Mouse (Mus musculus): ENCODE results near the gene Klhl24. TPM values are rescaled to one million over a fixed set of nuclear protein-coding genes. Genes with fewer than 3 reads are reported as not detected.
A peak's percentile ranks its signal among the peaks of the same experiment; 100 is the strongest.

Klhl24 gene
- 34.9 and 36.4 TPM in 2 replicates for polyA plus RNA-seq (2015; fragmentation: Nextera tagmentation; extraction: Ambion mirVana)

DNA sequence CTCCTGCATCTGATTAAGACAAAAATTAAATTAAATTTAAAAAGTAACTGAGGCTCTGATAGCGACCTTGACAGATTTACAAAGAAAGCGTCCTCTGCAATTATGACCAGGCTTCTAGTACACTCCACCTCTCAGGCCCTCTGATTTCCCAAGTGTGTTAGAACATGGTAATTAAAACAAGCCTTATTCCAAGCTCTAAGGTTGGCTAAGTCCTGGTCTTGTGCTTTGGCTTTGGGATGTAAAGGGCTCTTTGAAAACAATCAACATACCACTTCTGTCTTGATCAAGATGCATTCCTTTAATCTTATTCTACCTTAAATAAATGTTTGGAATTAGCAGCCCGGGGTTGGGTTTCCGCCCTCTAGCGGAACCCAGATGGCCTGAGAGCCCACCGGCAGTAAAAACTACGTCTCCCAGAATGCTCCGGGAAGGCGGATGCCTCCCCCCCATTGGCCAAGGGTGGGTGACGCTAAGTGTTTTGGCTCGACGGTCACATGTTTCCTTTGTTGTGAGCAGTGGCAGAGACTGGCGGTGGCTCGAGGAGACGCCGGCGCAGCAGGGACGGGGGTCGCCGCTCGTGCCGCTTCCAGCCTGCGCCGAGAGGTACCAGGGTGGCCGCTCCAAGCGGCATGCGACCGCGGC is at the start of gene Klhl24:
Gene Klhl24, plus strand, starts transcription at position 474 of the 642 bp plus-strand sequence.
- H3K9ac ChIP-seq (replicated peaks; ENCODE audit: low read length) = peak within 1 kb of the TSS; percentile 93
- peaks cover 5% of the 10 kb centered on the region for H3K4me1 ChIP-seq (ENCODE audit: insufficient read depth, low read length)
- H3K4me2 ChIP-seq (replicated peaks; ENCODE audit: low read depth, low read length) = peak within 1 kb of the TSS; percentile 55
- peak within 1 kb of the TSS; percentile 85 for H3K4me3 ChIP-seq (ENCODE audit: low read length)
- peaks cover 4% of the 10 kb centered on the region; the same call in 1 of the 2 replicates for H3K36me3 ChIP-seq (ENCODE audit: insufficient read depth, low read length)
- peak within 1 kb of the TSS; percentile 98 for H3K27ac ChIP-seq (ENCODE audit: low read length)
- WGBS = 1% methylated on average over 29 of the region's 29 CpGs
- peak; percentile 95 for ATAC-seq (ENCODE audit: low FRiP score, low TSS enrichment)
- no peaks in the 10 kb centered on the region for H3K27me3 ChIP-seq (ENCODE audit: insufficient read depth, low read length)
- no peaks in the 10 kb centered on the region for H3K9me3 ChIP-seq (ENCODE audit: low read length)

DNA sequence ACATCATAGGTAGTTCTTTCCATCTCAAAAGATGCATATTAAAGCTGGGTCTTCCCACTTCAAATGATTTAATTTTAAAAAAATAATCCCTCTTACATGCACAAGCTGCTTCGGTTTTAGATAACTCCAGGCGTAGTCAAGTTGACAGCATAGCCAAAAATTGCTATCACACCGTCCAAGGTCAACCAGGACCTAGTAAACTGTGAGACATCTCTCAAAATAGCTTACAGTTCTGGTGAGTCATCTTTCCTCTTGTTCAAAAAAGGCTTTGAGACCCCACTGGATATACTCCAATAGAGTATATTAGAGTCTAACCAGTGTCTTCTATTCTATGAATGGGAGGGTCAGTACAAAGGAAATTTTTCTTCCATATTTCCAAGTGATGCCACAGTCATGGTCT is 44.7 kb upstream of the Klhl24 start:
- Histone ChIP-seq H3K4me1 (ENCODE audit: insufficient read depth, low read length) (no peaks in the 10 kb centered on the region), H3K9me3 (ENCODE audit: low read length) (no peaks in the 10 kb centered on the region), H3K27me3 (ENCODE audit: insufficient read depth, low read length) (no peaks in the 10 kb centered on the region), H3K27ac (ENCODE audit: low read length) (no peak overlapping the region), H3K4me3 (ENCODE audit: low read length) (no peak overlapping the region), H3K9ac (replicated peaks; ENCODE audit: low read length) (no peak overlapping the region), H3K36me3 (ENCODE audit: insufficient read depth, low read length) (no peaks in the 10 kb centered on the region), H3K4me2 (replicated peaks; ENCODE audit: low read depth, low read length) (no peak overlapping the region)
- WGBS = 83% methylated on average over 3 of the region's 3 CpGs
- ATAC-seq (ENCODE audit: low FRiP score, low TSS enrichment) = no peak

DNA sequence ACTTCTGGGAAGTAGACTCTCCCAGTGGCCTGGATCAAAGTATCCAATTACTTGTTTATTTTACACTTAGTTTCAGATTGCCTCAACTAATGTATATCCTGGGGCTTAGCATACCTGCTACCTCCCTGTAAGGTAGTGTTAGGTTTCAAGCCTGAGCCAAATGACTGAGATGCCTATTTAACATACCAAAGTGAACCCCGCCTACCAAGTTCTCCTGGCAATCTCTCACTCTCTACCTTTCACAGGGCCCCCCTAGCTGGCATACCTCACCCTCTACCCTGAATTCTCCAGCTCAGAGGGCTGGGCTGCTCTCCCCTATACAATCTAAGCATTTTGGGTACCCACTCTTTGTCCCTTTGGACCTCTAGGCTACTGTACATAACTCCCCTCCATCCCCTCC is 24.6 kb upstream of the Klhl24 start:
- 36% methylated on average over 1 of the region's 1 CpGs for WGBS
- no peaks in the 10 kb centered on the region for H3K36me3 ChIP-seq (ENCODE audit: insufficient read depth, low read length)
- H3K9ac ChIP-seq (replicated peaks; ENCODE audit: low read length) = no peak overlapping the region
- H3K27ac ChIP-seq (ENCODE audit: low read length) = no peak overlapping the region
- no peak overlapping the region for H3K4me2 ChIP-seq (replicated peaks; ENCODE audit: low read depth, low read length)
- H3K9me3 ChIP-seq (ENCODE audit: low read length) = no peaks in the 10 kb centered on the region
- H3K27me3 ChIP-seq (ENCODE audit: insufficient read depth, low read length) = no peaks in the 10 kb centered on the region
- H3K4me3 ChIP-seq (ENCODE audit: low read length) = no peak overlapping the region
- peak; percentile 51 for ATAC-seq (ENCODE audit: low FRiP score, low TSS enrichment)
- no peaks in the 10 kb centered on the region for H3K4me1 ChIP-seq (ENCODE audit: insufficient read depth, low read length)

DNA sequence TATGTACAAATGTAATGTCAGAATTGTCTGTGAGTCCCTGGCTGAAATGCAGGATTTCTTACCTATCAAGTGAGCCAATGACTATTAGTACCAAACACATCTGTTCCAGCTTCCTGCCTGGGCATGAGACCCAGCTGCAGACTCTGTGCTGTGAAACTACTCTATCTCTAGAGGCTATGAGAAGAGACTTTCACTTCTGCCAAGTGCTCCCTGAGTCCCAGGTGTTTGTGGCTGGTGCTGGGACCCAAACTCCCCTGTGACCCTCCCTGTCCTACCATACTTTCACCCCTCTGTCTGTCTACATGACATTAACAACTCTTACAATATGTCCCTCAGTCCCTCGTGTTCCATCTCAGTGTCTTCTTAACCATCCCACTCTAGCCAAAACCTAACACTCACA is 20.7 kb upstream of the Klhl24 start:
- Histone ChIP-seq H3K4me1 (ENCODE audit: insufficient read depth, low read length) (no peaks in the 10 kb centered on the region), H3K27me3 (ENCODE audit: insufficient read depth, low read length) (no peaks in the 10 kb centered on the region), H3K27ac (ENCODE audit: low read length) (no peak overlapping the region), H3K36me3 (ENCODE audit: insufficient read depth, low read length) (no peaks in the 10 kb centered on the region), H3K9ac (replicated peaks; ENCODE audit: low read length) (no peak overlapping the region), H3K4me3 (ENCODE audit: low read length) (no peak overlapping the region), H3K4me2 (replicated peaks; ENCODE audit: low read depth, low read length) (no peak overlapping the region), H3K9me3 (ENCODE audit: low read length) (no peaks in the 10 kb centered on the region)
- WGBS = 69% methylated on average over 1 of the region's 1 CpGs
- ATAC-seq (ENCODE audit: low FRiP score, low TSS enrichment) = no peak

DNA sequence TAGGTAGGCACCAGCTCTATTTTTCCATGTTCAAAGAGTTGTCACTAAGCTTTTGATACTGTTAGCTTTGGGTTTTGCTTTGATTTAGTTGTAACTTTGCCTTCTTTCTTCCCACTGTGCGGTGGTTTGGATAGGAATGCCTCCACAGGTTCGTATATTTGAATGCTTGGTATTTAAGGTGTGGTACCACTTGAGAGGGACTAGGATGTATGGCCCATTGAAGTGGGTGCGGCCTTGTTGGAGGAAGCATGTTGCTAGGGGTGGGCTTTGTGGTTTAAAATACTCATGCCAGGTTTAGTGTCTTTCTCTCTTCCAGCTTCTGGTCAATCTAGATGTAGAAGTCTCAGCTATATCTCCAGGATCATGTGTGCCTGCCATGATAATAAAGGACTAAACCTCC is 17.1 kb upstream of the Klhl24 start:
- Histone ChIP-seq H3K9ac (replicated peaks; ENCODE audit: low read length) (no peak overlapping the region), H3K27ac (ENCODE audit: low read length) (no peak overlapping the region), H3K4me3 (ENCODE audit: low read length) (no peak overlapping the region), H3K4me2 (replicated peaks; ENCODE audit: low read depth, low read length) (no peak overlapping the region), H3K4me1 (ENCODE audit: insufficient read depth, low read length) (no peaks in the 10 kb centered on the region), H3K9me3 (ENCODE audit: low read length) (no peaks in the 10 kb centered on the region), H3K36me3 (ENCODE audit: insufficient read depth, low read length) (no peaks in the 10 kb centered on the region), H3K27me3 (ENCODE audit: insufficient read depth, low read length) (no peaks in the 10 kb centered on the region)
- ATAC-seq (ENCODE audit: low FRiP score, low TSS enrichment) = no peak
- WGBS = 92% methylated on average over 3 of the region's 3 CpGs

DNA sequence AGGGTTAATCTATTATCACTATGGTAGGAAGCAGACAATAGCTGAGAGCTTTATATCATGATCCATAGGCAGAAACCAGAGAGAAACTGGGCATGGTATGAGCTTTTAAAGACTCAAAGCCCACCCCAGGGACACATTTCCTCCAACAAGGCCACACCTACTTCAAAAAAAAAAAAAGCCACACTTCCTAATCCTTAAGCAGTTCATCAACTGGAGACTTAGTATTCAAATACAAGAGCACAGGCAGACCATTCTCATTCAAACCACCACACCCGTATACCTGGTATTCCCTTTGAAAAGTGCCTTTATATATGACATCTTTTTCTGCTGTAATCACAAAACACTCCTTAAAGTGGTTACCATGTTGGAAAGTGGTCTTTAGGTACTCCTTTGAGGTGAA is 12.7 kb upstream of the Klhl24 start:
- no peak for ATAC-seq (ENCODE audit: low FRiP score, low TSS enrichment)
- Histone ChIP-seq H3K27me3 (ENCODE audit: insufficient read depth, low read length) (no peaks in the 10 kb centered on the region), H3K4me1 (ENCODE audit: insufficient read depth, low read length) (no peaks in the 10 kb centered on the region), H3K9me3 (ENCODE audit: low read length) (no peaks in the 10 kb centered on the region), H3K27ac (ENCODE audit: low read length) (no peak overlapping the region), H3K4me3 (ENCODE audit: low read length) (no peak overlapping the region), H3K4me2 (replicated peaks; ENCODE audit: low read depth, low read length) (no peak overlapping the region), H3K36me3 (ENCODE audit: insufficient read depth, low read length) (no peaks in the 10 kb centered on the region), H3K9ac (replicated peaks; ENCODE audit: low read length) (no peak overlapping the region)
- WGBS = 93% methylated on average over 1 of the region's 1 CpGs

DNA sequence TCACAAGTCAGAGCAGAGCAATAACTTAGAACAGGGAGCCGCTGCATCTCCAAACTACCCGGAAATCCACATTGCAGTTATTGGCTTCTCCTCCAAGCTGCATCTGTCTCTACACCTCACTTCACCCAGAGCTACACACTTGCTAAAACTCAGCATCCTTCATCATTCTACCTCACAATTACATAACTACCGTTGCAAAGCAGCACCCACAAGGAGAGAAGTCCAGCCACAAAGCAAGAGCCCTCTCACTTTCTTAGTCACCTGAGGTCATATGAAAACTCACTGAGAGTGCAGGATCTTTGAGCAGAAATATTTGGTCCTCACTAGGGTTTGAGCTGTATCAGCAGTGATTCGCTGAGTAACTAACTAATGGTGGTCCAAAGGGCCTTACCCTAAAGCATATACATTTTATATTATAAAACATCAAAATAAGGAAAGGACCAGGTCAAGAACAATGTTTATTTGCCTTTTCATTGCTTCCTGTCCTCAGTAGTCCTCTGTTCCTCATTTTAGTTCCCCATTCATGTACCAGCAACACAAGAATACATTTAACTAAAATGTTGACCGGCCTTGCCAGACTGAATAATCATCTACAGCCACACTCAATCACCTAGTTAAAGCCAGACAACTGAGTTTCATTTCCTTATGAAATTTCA is 12.0 kb upstream of the Klhl24 start:
- no peaks in the 10 kb centered on the region for H3K27me3 ChIP-seq (ENCODE audit: insufficient read depth, low read length)
- H3K9me3 ChIP-seq (ENCODE audit: low read length) = no peaks in the 10 kb centered on the region
- no peak overlapping the region for H3K4me2 ChIP-seq (replicated peaks; ENCODE audit: low read depth, low read length)
- no peak overlapping the region for H3K9ac ChIP-seq (replicated peaks; ENCODE audit: low read length)
- H3K4me3 ChIP-seq (ENCODE audit: low read length) = no peak overlapping the region
- no peaks in the 10 kb centered on the region for H3K36me3 ChIP-seq (ENCODE audit: insufficient read depth, low read length)
- 86% methylated on average over 5 of the region's 5 CpGs for WGBS
- no peaks in the 10 kb centered on the region for H3K4me1 ChIP-seq (ENCODE audit: insufficient read depth, low read length)
- no peak overlapping the region for H3K27ac ChIP-seq (ENCODE audit: low read length)
- ATAC-seq (ENCODE audit: low FRiP score, low TSS enrichment) = no peak

DNA sequence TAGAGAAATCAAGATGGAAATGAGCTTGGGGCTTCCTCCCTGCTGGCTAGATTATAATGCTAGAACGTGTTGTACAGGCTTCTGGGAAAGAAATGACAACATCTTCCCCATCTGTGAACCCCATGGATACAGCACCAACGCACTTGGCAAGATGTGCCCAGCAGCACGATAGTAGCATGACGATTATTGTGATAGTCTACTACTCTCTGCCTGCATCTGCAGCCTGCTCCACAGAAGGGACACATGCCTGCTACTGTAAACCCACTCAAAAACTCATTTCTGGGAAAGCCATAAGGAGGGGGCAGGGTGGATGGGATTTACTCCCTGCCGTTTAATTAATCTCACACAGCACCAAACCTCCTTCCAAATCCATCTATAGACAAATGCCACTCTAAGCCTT is 10.4 kb upstream of the Klhl24 start:
- Histone ChIP-seq H3K36me3 (ENCODE audit: insufficient read depth, low read length) (no peaks in the 10 kb centered on the region), H3K9ac (replicated peaks; ENCODE audit: low read length) (no peak overlapping the region), H3K27me3 (ENCODE audit: insufficient read depth, low read length) (no peaks in the 10 kb centered on the region), H3K9me3 (ENCODE audit: low read length) (no peaks in the 10 kb centered on the region), H3K4me2 (replicated peaks; ENCODE audit: low read depth, low read length) (no peak overlapping the region), H3K27ac (ENCODE audit: low read length) (no peak overlapping the region), H3K4me1 (ENCODE audit: insufficient read depth, low read length) (no peaks in the 10 kb centered on the region), H3K4me3 (ENCODE audit: low read length) (no peak overlapping the region)
- WGBS = 86% methylated on average over 5 of the region's 5 CpGs
- no peak for ATAC-seq (ENCODE audit: low FRiP score, low TSS enrichment)

DNA sequence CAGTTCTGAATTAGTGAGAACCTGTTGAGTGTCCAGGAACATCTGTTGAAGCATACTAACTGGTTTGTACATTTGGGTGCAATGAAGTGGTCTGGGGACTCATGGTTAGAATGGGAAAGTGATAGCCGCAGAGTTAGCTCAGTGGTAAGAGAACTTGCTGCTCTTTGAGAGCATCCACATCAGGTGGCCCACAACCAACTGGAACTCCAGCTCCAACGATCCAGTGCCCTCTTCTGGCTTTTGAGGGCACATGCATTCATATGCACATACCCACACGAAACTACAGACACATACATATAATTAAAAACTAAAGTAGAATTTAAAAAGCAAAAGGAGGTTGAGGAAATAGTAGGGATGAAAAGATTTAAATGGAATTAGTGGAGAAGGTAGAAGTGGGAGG is 7.7 kb upstream of the Klhl24 start:
- H3K9ac ChIP-seq (replicated peaks; ENCODE audit: low read length) = no peak overlapping the region
- H3K4me2 ChIP-seq (replicated peaks; ENCODE audit: low read depth, low read length) = no peak overlapping the region
- no peaks in the 10 kb centered on the region for H3K27me3 ChIP-seq (ENCODE audit: insufficient read depth, low read length)
- H3K36me3 ChIP-seq (ENCODE audit: insufficient read depth, low read length) = no peaks in the 10 kb centered on the region
- no peak overlapping the region for H3K27ac ChIP-seq (ENCODE audit: low read length)
- no peak for ATAC-seq (ENCODE audit: low FRiP score, low TSS enrichment)
- no peak overlapping the region for H3K4me3 ChIP-seq (ENCODE audit: low read length)
- H3K4me1 ChIP-seq (ENCODE audit: insufficient read depth, low read length) = no peaks in the 10 kb centered on the region
- WGBS = 91% methylated on average over 3 of the region's 3 CpGs
- no peaks in the 10 kb centered on the region for H3K9me3 ChIP-seq (ENCODE audit: low read length)

DNA sequence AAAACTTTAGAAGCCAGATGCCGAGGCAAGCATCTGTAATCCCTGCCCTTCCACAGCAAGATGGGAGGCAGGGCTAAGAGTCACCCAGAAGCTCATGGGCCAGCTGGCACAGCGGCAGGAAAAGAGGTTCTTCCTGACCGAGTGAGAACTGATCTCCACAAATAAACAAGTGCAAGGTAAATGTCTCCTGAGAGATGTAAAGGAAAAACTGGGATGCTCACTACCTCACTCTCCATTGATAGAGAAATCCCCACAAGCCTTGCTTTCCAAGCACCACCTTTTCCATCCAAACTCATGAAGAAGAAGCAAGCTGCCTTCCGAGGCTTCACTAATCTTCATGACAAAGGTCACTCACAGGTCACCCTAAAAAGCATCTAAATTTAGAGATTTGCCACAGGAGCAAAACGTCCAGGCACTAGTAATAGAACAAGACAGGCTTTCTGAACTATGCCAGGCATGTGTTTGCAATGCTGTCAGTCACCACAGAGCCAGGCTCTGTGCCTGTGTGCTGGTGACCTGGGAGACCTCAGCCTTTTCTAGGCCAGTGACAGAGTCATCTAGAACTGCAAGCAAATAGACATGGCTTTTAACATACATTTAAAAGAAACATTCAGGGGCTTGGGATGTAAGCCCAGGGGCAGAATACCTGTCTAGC is 6.3 kb upstream of the Klhl24 start:
- Histone ChIP-seq H3K9me3 (ENCODE audit: low read length) (no peaks in the 10 kb centered on the region), H3K27ac (ENCODE audit: low read length) (no peak overlapping the region), H3K27me3 (ENCODE audit: insufficient read depth, low read length) (no peaks in the 10 kb centered on the region), H3K4me1 (ENCODE audit: insufficient read depth, low read length) (no peaks in the 10 kb centered on the region), H3K4me2 (replicated peaks; ENCODE audit: low read depth, low read length) (no peak overlapping the region), H3K4me3 (ENCODE audit: low read length) (no peak overlapping the region), H3K9ac (replicated peaks; ENCODE audit: low read length) (no peak overlapping the region), H3K36me3 (ENCODE audit: insufficient read depth, low read length) (no peaks in the 10 kb centered on the region)
- 12% methylated on average over 5 of the region's 5 CpGs for WGBS
- no peak for ATAC-seq (ENCODE audit: low FRiP score, low TSS enrichment)
